In the genomic region with DNA sequence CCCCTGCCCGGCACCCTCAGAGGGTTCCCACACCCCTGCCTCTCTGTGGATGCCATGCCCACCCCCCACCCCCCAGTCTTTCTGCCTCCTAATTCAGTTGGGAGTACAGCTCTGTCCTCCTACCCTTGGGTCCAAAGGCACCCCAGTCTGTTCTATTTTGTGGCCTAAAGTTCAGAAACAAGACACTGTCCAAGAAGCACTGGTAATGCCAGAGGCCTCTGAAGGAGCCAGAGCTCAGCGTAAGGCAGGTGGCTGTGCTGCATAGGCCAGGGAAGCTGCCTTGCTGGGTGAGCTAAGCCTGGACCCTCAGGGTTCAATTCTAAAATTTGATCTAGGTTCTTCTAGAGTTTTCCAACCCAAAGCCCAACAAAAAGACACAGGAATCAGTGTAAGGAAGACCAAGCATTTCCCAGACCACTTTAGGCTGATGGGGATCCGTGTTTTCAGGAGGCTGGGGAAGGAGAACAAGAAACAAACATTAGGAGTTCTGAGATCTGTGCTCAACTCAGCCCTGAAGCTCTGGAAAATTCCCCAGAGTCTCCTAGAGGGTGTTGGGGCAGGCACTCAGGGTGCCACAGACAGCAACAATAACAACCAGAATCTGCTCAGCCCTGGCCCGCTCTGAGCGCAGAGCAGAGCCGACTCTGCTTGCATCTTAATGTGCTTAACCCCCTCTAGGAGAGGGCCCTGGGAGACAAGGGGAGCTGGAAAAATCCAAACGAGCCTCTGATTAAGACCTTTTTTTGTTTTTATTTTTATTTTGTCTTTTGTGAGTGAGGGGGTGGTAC, we compare ENCODE assay signal across 8 mouse cellular contexts.
DNase-seq lines count a peak whose midpoint lies in the region; ATAC-seq lines count a peak whose summit lies in the region.

No protein-coding gene starts in this region.

- H3K9me3 ChIP-seq in heart, embryonic 13.5 days, result no peaks in the 10 kb centered on the region
- H3K9me3 ChIP-seq in hindbrain, embryonic 16.5 days (ENCODE audit: control insufficient read depth, low read length), result no peaks in the 10 kb centered on the region
- H3K9me3 ChIP-seq in midbrain, embryonic 13.5 days, result no peaks in the 10 kb centered on the region

- peak overlapping the region; percentile 100 for H3K27ac ChIP-seq in heart, embryonic 13.5 days (replicated peaks)
- peak overlapping the region; percentile 94 for H3K27ac ChIP-seq in hindbrain, embryonic 16.5 days (ENCODE audit: low read depth, low read length)
- peak overlapping the region; percentile 100 for H3K27ac ChIP-seq in midbrain, embryonic 13.5 days

- no peak for ATAC-seq in heart, embryonic 13.5 days (ENCODE audit: extremely low read depth, insufficient number of reproducible peaks, low FRiP score, low TSS enrichment)
- no peak for ATAC-seq in hindbrain, embryonic 16.5 days
- no peak for ATAC-seq in midbrain, embryonic 13.5 days

- peak overlapping the region; percentile 73 for H3K9ac ChIP-seq in heart, embryonic 13.5 days
- H3K9ac ChIP-seq in hindbrain, embryonic 16.5 days (ENCODE audit: low read depth, low read length), result peak overlapping the region; percentile 62
- peak overlapping the region; percentile 69 for H3K9ac ChIP-seq in midbrain, embryonic 13.5 days (replicated peaks)

- no peak overlapping the region for H3K4me3 ChIP-seq in heart, embryonic 13.5 days
- no peak overlapping the region for H3K4me3 ChIP-seq in hindbrain, embryonic 16.5 days (ENCODE audit: low read length)
- H3K4me3 ChIP-seq in midbrain, embryonic 13.5 days (replicated peaks), result no peak overlapping the region

- H3K27me3 ChIP-seq in heart, embryonic 13.5 days (replicated peaks), result no peaks in the 10 kb centered on the region
- H3K27me3 ChIP-seq in hindbrain, embryonic 16.5 days (replicated peaks; ENCODE audit: control insufficient read depth, insufficient read depth, low read length), result no peaks in the 10 kb centered on the region
- H3K27me3 ChIP-seq in midbrain, embryonic 13.5 days, result no peaks in the 10 kb centered on the region

- 38% methylated on average over 7 of the region's 7 CpGs for WGBS in heart, embryonic 13.5 days
- WGBS in hindbrain, embryonic 16.5 days, result 9% methylated on average over 7 of the region's 7 CpGs
- WGBS in midbrain, embryonic 13.5 days, result 6% methylated on average over 7 of the region's 7 CpGs

- intact Hi-C loops in left cerebral cortex, postnatal 36 days (cut with DNase I), result loop anchor here (5.0 kb wide), 2 partner anchors 50 to 70 kb away; no protein-coding TSS in a partner anchor
- intact Hi-C loops in left cerebral cortex, postnatal 4 days (cut with DNase I), result loop anchor here (5.0 kb wide), 1 partner anchor 65 kb away; no protein-coding TSS in a partner anchor

- no peak for DNase-seq in heart, adult 8-10 months (ENCODE audit: low spot score)
- DNase-seq in cerebellum, postnatal 25 days, result peak; percentile 25
- DNase-seq in left cerebral cortex, postnatal 36 days (ENCODE audit: low spot score in 2 of 2), result no peak
- DNase-seq in c-Kit-positive CD71-positive TER-119-positive erythroid progenitor cells, embryonic 14.5 days (ENCODE audit: low spot score), result no peak
- no peak for DNase-seq in left cerebral cortex, postnatal 4 days

- H3K36me3 ChIP-seq in heart, embryonic 13.5 days, result no peaks in the 10 kb centered on the region
- H3K36me3 ChIP-seq in hindbrain, embryonic 16.5 days (ENCODE audit: control insufficient read depth, insufficient read depth, low read length), result no peaks in the 10 kb centered on the region
- H3K36me3 ChIP-seq in midbrain, embryonic 13.5 days, result no peaks in the 10 kb centered on the region

- no peak overlapping the region; the same call in 1 of the 2 replicates for H3K4me2 ChIP-seq in heart, embryonic 13.5 days
- H3K4me2 ChIP-seq in hindbrain, embryonic 16.5 days (ENCODE audit: low read length), result no peak overlapping the region
- H3K4me2 ChIP-seq in midbrain, embryonic 13.5 days (replicated peaks), result peak overlapping the region; percentile 14

- H3K4me1 ChIP-seq in heart, embryonic 13.5 days, result peaks cover 78% of the 10 kb centered on the region
- H3K4me1 ChIP-seq in hindbrain, embryonic 16.5 days (ENCODE audit: control insufficient read depth, insufficient read depth, low read depth, low read length), result peaks cover 76% of the 10 kb centered on the region
- peaks cover 91% of the 10 kb centered on the region for H3K4me1 ChIP-seq in midbrain, embryonic 13.5 days (replicated peaks)

Comparison
In these comparisons a context has a peak if more than half of its experiments do, and no peak if none do; other contexts are left out.
1. DNase-seq: peak in cerebellum, postnatal 25 days (2 of 2); none in heart, adult 8-10 months (single experiment), left cerebral cortex, postnatal 36 days (0 of 2), c-Kit-positive CD71-positive TER-119-positive erythroid progenitor cells, embryonic 14.5 days (single experiment) and left cerebral cortex, postnatal 4 days (single experiment).
2. Peak in every context shown above with its lines, with median percentiles within 50 percentile points of each other: H3K27ac ChIP-seq and H3K9ac ChIP-seq.